Comparison of ENCODE assay signal across 8 mouse cellular contexts in genomic region chr9:121857474-121858152, GRCm38 (mm10). TPM values are rescaled to one million over a fixed set of nuclear protein-coding genes. Genes with fewer than 3 reads are reported as not detected.
DNase-seq lines count a peak whose midpoint lies in the region; ATAC-seq lines count a peak whose summit lies in the region.

No protein-coding gene starts in this region.

- peak overlapping the region; percentile 75 for H3K4me2 ChIP-seq in heart, embryonic 13.5 days
- H3K4me2 ChIP-seq in liver, embryonic 13.5 days: peak overlapping the region; percentile 92
- peak overlapping the region; percentile 64 for H3K4me2 ChIP-seq in stomach, embryonic 16.5 days (ENCODE audit: low read depth, low read length)

- ATAC-seq in heart, embryonic 13.5 days (ENCODE audit: extremely low read depth, insufficient number of reproducible peaks, low FRiP score, low TSS enrichment): peak; percentile 97
- ATAC-seq in liver, embryonic 13.5 days (ENCODE audit: low read depth): peak; percentile 95
- ATAC-seq in stomach, embryonic 16.5 days (ENCODE audit: insufficient read depth, low FRiP score): peak; percentile 98

- H3K4me1 ChIP-seq in brown adipose tissue, adult 24 weeks (ENCODE audit: control insufficient read depth, insufficient read depth, insufficient read length, low read length): no peaks in the 10 kb centered on the region
- H3K4me1 ChIP-seq in heart, embryonic 13.5 days: peaks cover 23% of the 10 kb centered on the region
- peaks cover 42% of the 10 kb centered on the region for H3K4me1 ChIP-seq in liver, embryonic 13.5 days (replicated peaks)
- peaks cover 15% of the 10 kb centered on the region for H3K4me1 ChIP-seq in stomach, embryonic 16.5 days (ENCODE audit: control insufficient read depth, insufficient read depth, low read length)

- H3K36me3 ChIP-seq in heart, embryonic 13.5 days: peaks cover 29% of the 10 kb centered on the region
- no peaks in the 10 kb centered on the region for H3K36me3 ChIP-seq in liver, embryonic 13.5 days
- peaks cover 6% of the 10 kb centered on the region; the same call in 1 of the 2 replicates for H3K36me3 ChIP-seq in stomach, embryonic 16.5 days (ENCODE audit: control insufficient read depth, insufficient read depth, low read length)

- WGBS in heart, embryonic 13.5 days: under 1% methylated on average over 56 of the region's 70 CpGs
- WGBS in liver, embryonic 13.5 days (ENCODE audit: insufficient replicate concordance): under 1% methylated on average over 70 of the region's 70 CpGs
- under 1% methylated on average over 69 of the region's 70 CpGs for WGBS in stomach, embryonic 16.5 days

- H3K27ac ChIP-seq in brown adipose tissue, adult 24 weeks (replicated peaks; ENCODE audit: low read depth, low read length): peak overlapping the region; percentile 92
- peak overlapping the region; percentile 98 for H3K27ac ChIP-seq in heart, embryonic 13.5 days (replicated peaks)
- H3K27ac ChIP-seq in liver, embryonic 13.5 days: peak overlapping the region; percentile 94
- peak overlapping the region; percentile 99 for H3K27ac ChIP-seq in stomach, embryonic 16.5 days (ENCODE audit: low read length)

- peak; percentile 99 for DNase-seq in CD4-positive, CD25-positive, alpha-beta regulatory T cell, adult 2 months (ENCODE audit: low read depth, low spot score)
- DNase-seq in fat pad, adult 2 months (ENCODE audit: extremely low read depth, low read depth, low spot score): peak; percentile 36
- peak; percentile 99 for DNase-seq in kidney, postnatal 14 days
- DNase-seq in liver, embryonic 13.5 days: peak; percentile 97
- peak; percentile 97 for DNase-seq in neural tube, embryonic 10.5 days (ENCODE audit: extremely low spot score, low spot score)

- H3K4me3 ChIP-seq in brown adipose tissue, adult 24 weeks (ENCODE audit: insufficient read depth, low read depth, low read length): peak overlapping the region; percentile 86
- H3K4me3 ChIP-seq in heart, embryonic 13.5 days: peak overlapping the region; percentile 87
- H3K4me3 ChIP-seq in liver, embryonic 13.5 days (replicated peaks): peak overlapping the region; percentile 89
- peak overlapping the region; percentile 86 for H3K4me3 ChIP-seq in stomach, embryonic 16.5 days (replicated peaks; ENCODE audit: low read length)

- no peaks in the 10 kb centered on the region for H3K27me3 ChIP-seq in heart, embryonic 13.5 days (replicated peaks)
- H3K27me3 ChIP-seq in liver, embryonic 13.5 days: no peaks in the 10 kb centered on the region
- H3K27me3 ChIP-seq in stomach, embryonic 16.5 days (ENCODE audit: control insufficient read depth, insufficient read depth, low read length): no peaks in the 10 kb centered on the region

- H3K9me3 ChIP-seq in heart, embryonic 13.5 days: no peaks in the 10 kb centered on the region
- no peaks in the 10 kb centered on the region for H3K9me3 ChIP-seq in liver, embryonic 13.5 days (replicated peaks)
- no peaks in the 10 kb centered on the region for H3K9me3 ChIP-seq in stomach, embryonic 16.5 days (replicated peaks; ENCODE audit: control insufficient read depth, low read length)

- H3K9ac ChIP-seq in heart, embryonic 13.5 days: peak overlapping the region; percentile 95
- H3K9ac ChIP-seq in liver, embryonic 13.5 days: peak overlapping the region; percentile 94
- H3K9ac ChIP-seq in stomach, embryonic 16.5 days (ENCODE audit: low read length): peak overlapping the region; percentile 89

RNA-seq across cellular contexts. Expression of gene Higd1a, which starts 0.5 kb away (rescaled TPM):
- polyA plus RNA-seq in brown adipose tissue, adult 24 weeks (2012; ENCODE audit: insufficient read depth, insufficient read length, missing spikeins): 439 and 453 TPM in 2 replicates
- polyA plus RNA-seq in heart, embryonic 13.5 days (2015; fragmentation: Nextera tagmentation; extraction: Ambion mirVana): 230 and 277 TPM in 2 replicates
- polyA plus RNA-seq in liver, embryonic 13.5 days (2015; fragmentation: Nextera tagmentation; extraction: Ambion mirVana): 105 and 113 TPM in 2 replicates
- polyA plus RNA-seq in stomach, embryonic 16.5 days (2015; fragmentation: Nextera tagmentation; extraction: Ambion mirVana): 293 and 317 TPM in 2 replicates

RNA-seq across cellular contexts. Expression of gene Ccdc13, which starts 18.4 kb away (rescaled TPM):
- polyA plus RNA-seq in brown adipose tissue, adult 24 weeks (2012; ENCODE audit: insufficient read depth, insufficient read length, missing spikeins): not detected in 2 replicates
- 0.05 TPM in 1 of 2 replicates, not detected in the other for polyA plus RNA-seq in heart, embryonic 13.5 days (2015; fragmentation: Nextera tagmentation; extraction: Ambion mirVana)
- not detected in 2 replicates for polyA plus RNA-seq in liver, embryonic 13.5 days (2015; fragmentation: Nextera tagmentation; extraction: Ambion mirVana)
- polyA plus RNA-seq in stomach, embryonic 16.5 days (2015; fragmentation: Nextera tagmentation; extraction: Ambion mirVana): 0.56 and 0.59 TPM in 2 replicates

RNA-seq across cellular contexts. Expression of gene Ackr2, which starts 40.5 kb away (rescaled TPM):
- polyA plus RNA-seq in brown adipose tissue, adult 24 weeks (2012; ENCODE audit: insufficient read depth, insufficient read length, missing spikeins): 1.5 TPM in 1 of 2 replicates, not detected in the other
- polyA plus RNA-seq in heart, embryonic 13.5 days (2015; fragmentation: Nextera tagmentation; extraction: Ambion mirVana): 0.64 and 0.79 TPM in 2 replicates
- 0.21 and 0.27 TPM in 2 replicates for polyA plus RNA-seq in liver, embryonic 13.5 days (2015; fragmentation: Nextera tagmentation; extraction: Ambion mirVana)
- 0.45 and 0.63 TPM in 2 replicates for polyA plus RNA-seq in stomach, embryonic 16.5 days (2015; fragmentation: Nextera tagmentation; extraction: Ambion mirVana)

RNA-seq across cellular contexts. Expression of gene Cyp8b1, which starts 58.5 kb away (rescaled TPM):
- polyA plus RNA-seq in brown adipose tissue, adult 24 weeks (2012; ENCODE audit: insufficient read depth, insufficient read length, missing spikeins): not detected in 2 replicates
- not detected in 2 replicates for polyA plus RNA-seq in heart, embryonic 13.5 days (2015; fragmentation: Nextera tagmentation; extraction: Ambion mirVana)
- polyA plus RNA-seq in liver, embryonic 13.5 days (2015; fragmentation: Nextera tagmentation; extraction: Ambion mirVana): 0.46 and 0.63 TPM in 2 replicates
- 0.35 and 0.37 TPM in 2 replicates for polyA plus RNA-seq in stomach, embryonic 16.5 days (2015; fragmentation: Nextera tagmentation; extraction: Ambion mirVana)

Comparison
In these comparisons a context has a peak if more than half of its experiments do, and no peak if none do; other contexts are left out.
1. Peak in every context shown above with its lines: DNase-seq, ATAC-seq, H3K4me3 ChIP-seq and H3K27ac ChIP-seq.
2. DNase-seq: peak in every context shown above with its lines; median percentile 99 in CD4-positive, CD25-positive, alpha-beta regulatory T cell, adult 2 months; 99 in kidney, postnatal 14 days; 97 in liver, embryonic 13.5 days; 97 in neural tube, embryonic 10.5 days; 36 in fat pad, adult 2 months.